Mouse (Mus musculus) CH12.LX (cell line): ENCODE data around the gene Ccdc151. TPM values are rescaled to one million over a fixed set of nuclear protein-coding genes. Genes with fewer than 3 reads are reported as not detected.

ENCODE experiments used
- DNase-seq: peaks from one replicate; pipeline ENCODE4 v3.0.0-alpha.2; 2013; ENCODE audit errors: extremely low read depth
- H3K27ac ChIP-seq: 2 replicates; pipeline ENCODE4 v1.5.1; 2012; ENCODE audit warnings: low read depth, mild to moderate bottlenecking, control low read depth, moderate library complexity; ENCODE audit not compliant: insufficient read depth
- H3K27me3 ChIP-seq: replicated peaks from 2 replicates; pipeline ENCODE3; 2012; ENCODE audit warnings: inconsistent platforms
- H3K36me3 ChIP-seq, 2 experiments: replicated peaks in 1 of 2; 2 replicates each; pipeline versions ENCODE3 to v1.6.1; 2012; ENCODE audit warnings: inconsistent platforms in 1 of 2, low read length in 1 of 2, mild to moderate bottlenecking in 1 of 2, mixed read lengths in 1 of 2, moderate library complexity in 1 of 2; ENCODE audit not compliant: control insufficient read depth in 1 of 2, insufficient read depth in 1 of 2
- H3K4me1 ChIP-seq, 2 experiments: 2 replicates each; pipeline ENCODE4 v1.6.1; 2012; ENCODE audit warnings: inconsistent platforms in 1 of 2, moderate library complexity in 1 of 2; ENCODE audit not compliant: insufficient read depth in 2 of 2, control insufficient read depth in 1 of 2
- H3K4me2 ChIP-seq: 2 replicates; pipeline ENCODE4 v1.6.1; 2012; ENCODE audit warnings: low read depth, mild to moderate bottlenecking, control low read depth; ENCODE audit not compliant: poor library complexity, insufficient read depth, severe bottlenecking
- H3K4me3 ChIP-seq, 3 experiments: fragments of 150-350 bp in 1 of 3; sonication (generic) in 1 of 3; replicated peaks in 1 of 3; 2 replicates each; pipeline versions ENCODE3 to v1.5.1; 2011 to 2012; ENCODE audit warnings: low read depth in 2 of 3, low read length in 2 of 3, mild to moderate bottlenecking in 2 of 3, moderate library complexity in 2 of 3, control low read depth in 1 of 3, improper control_type of control experiment in 1 of 3, inconsistent platforms in 1 of 3, mixed read lengths in 1 of 3; ENCODE audit not compliant: poor library complexity in 1 of 3
- H3K79me2 ChIP-seq: replicated peaks from 2 replicates; pipeline ENCODE4 v1.6.1; 2012; ENCODE audit warnings: mild to moderate bottlenecking, moderate library complexity; ENCODE audit not compliant: control insufficient read depth, poor library complexity, insufficient read depth, severe bottlenecking; ENCODE audit errors: extremely low read depth
- H3K9ac ChIP-seq: 2 replicates; pipeline ENCODE4 v1.6.1; 2012; ENCODE audit warnings: low read depth, mild to moderate bottlenecking, control low read depth, moderate library complexity; ENCODE audit not compliant: insufficient read depth
- H3K9me3 ChIP-seq: replicated peaks from 2 replicates; pipeline ENCODE3; 2012; ENCODE audit warnings: low read length, inconsistent platforms, mixed read lengths
- CHD2 ChIP-seq: IDR thresholded peaks from 2 replicates; pipeline ENCODE4 v1.6.1; 2011; ENCODE audit warnings: low read length, improper control_type of control experiment
- CTCF ChIP-seq, 2 experiments: IDR thresholded peaks in 1 of 2; conservative IDR thresholded peaks in 1 of 2; 2 replicates each; pipeline ENCODE4 v1.5.1; 2011 to 2012; ENCODE audit warnings: low read depth in 2 of 2, low read length in 2 of 2, improper control_type of control experiment in 1 of 2, inconsistent platforms in 1 of 2, mild to moderate bottlenecking in 1 of 2, moderate library complexity in 1 of 2
- ELF1 ChIP-seq: IDR thresholded peaks from 2 replicates; pipeline ENCODE4 v1.6.1; 2014; ENCODE audit warnings: low read depth, mild to moderate bottlenecking, inconsistent platforms, low read length, improper control_type of control experiment
- EP300 ChIP-seq: IDR thresholded peaks from 2 replicates; pipeline ENCODE4 v1.6.1; 2011; ENCODE audit warnings: low read length, improper control_type of control experiment
- ETS1 ChIP-seq: conservative IDR thresholded peaks from 2 replicates; pipeline ENCODE4 v1.6.1; 2012; ENCODE audit warnings: low read depth, mild to moderate bottlenecking, inconsistent platforms, low read length, improper control_type of control experiment, moderate library complexity
- HCFC1 ChIP-seq: IDR thresholded peaks from 2 replicates; pipeline ENCODE4 v1.6.1; 2012; ENCODE audit warnings: low read depth, mild to moderate bottlenecking, inconsistent platforms, low read length, improper control_type of control experiment
- JUN ChIP-seq: IDR thresholded peaks from 2 replicates; pipeline ENCODE4 v1.6.1; 2011; ENCODE audit warnings: low read depth, mild to moderate bottlenecking, low read length, improper control_type of control experiment, moderate library complexity; ENCODE audit not compliant: insufficient read depth
- JUND ChIP-seq: conservative IDR thresholded peaks from 2 replicates; pipeline ENCODE4 v1.6.1; 2011; ENCODE audit warnings: low read depth, low read length, improper control_type of control experiment
- KAT2A ChIP-seq: IDR thresholded peaks from 2 replicates; pipeline ENCODE4 v1.6.1; 2012; ENCODE audit warnings: low read length, improper control_type of control experiment, inconsistent platforms; ENCODE audit not compliant: insufficient replicate concordance
- MAX ChIP-seq: IDR thresholded peaks from 2 replicates; pipeline ENCODE4 v1.6.1; 2011; ENCODE audit warnings: low read length, improper control_type of control experiment
- MAZ ChIP-seq: IDR thresholded peaks from 2 replicates; pipeline ENCODE4 v1.6.1; 2012; ENCODE audit warnings: low read depth, mild to moderate bottlenecking, inconsistent platforms, low read length, improper control_type of control experiment, moderate library complexity
- MEF2A ChIP-seq: IDR thresholded peaks from 2 replicates; pipeline ENCODE4 v1.6.1; 2014; ENCODE audit warnings: low read depth, mild to moderate bottlenecking, inconsistent platforms, low read length, improper control_type of control experiment, borderline replicate concordance
- MYC ChIP-seq: IDR thresholded peaks from 2 replicates; pipeline ENCODE4 v1.6.1; 2011; ENCODE audit warnings: low read depth, mild to moderate bottlenecking, improper control_type of control experiment, low read length
- NRF1 ChIP-seq: IDR thresholded peaks from 2 replicates; pipeline ENCODE4 v1.6.1; 2014; ENCODE audit warnings: low read depth, mild to moderate bottlenecking, inconsistent platforms, low read length, improper control_type of control experiment, moderate library complexity
- POLR2A ChIP-seq: IDR thresholded peaks from 2 replicates; pipeline ENCODE4 v1.6.1; 2011; ENCODE audit warnings: low read depth, mild to moderate bottlenecking, improper control_type of control experiment, low read length
- POLR2AphosphoS2 ChIP-seq: IDR thresholded peaks from 2 replicates; pipeline ENCODE4 v1.6.1; 2011; ENCODE audit warnings: low read depth, low read length, improper control_type of control experiment
- RAD21 ChIP-seq: IDR thresholded peaks from 2 replicates; pipeline ENCODE4 v1.6.1; 2011; ENCODE audit warnings: low read depth, mild to moderate bottlenecking, low read length, improper control_type of control experiment, moderate library complexity
- RCOR1 ChIP-seq: conservative IDR thresholded peaks from 2 replicates; pipeline ENCODE4 v1.6.1; 2012; ENCODE audit warnings: low read depth, mild to moderate bottlenecking, inconsistent platforms, low read length, improper control_type of control experiment
- SIN3A ChIP-seq: IDR thresholded peaks from 2 replicates; pipeline ENCODE4 v1.6.1; 2012; ENCODE audit warnings: low read length, improper control_type of control experiment, inconsistent platforms
- TCF12 ChIP-seq: IDR thresholded peaks from 2 replicates; pipeline ENCODE4 v1.6.1; 2014; ENCODE audit warnings: low read depth, mild to moderate bottlenecking, inconsistent platforms, low read length, improper control_type of control experiment
- UBTF ChIP-seq: IDR thresholded peaks from 2 replicates; pipeline ENCODE4 v1.6.1; 2012; ENCODE audit warnings: low read depth, mild to moderate bottlenecking, inconsistent platforms, low read length, improper control_type of control experiment, moderate library complexity
- USF1 ChIP-seq: IDR thresholded peaks from 2 replicates; pipeline ENCODE4 v1.6.1; 2014; ENCODE audit warnings: low read depth, mild to moderate bottlenecking, inconsistent platforms, low read length, improper control_type of control experiment
- ZMIZ1 ChIP-seq: IDR thresholded peaks from 2 replicates; pipeline ENCODE4 v1.6.1; 2012; ENCODE audit warnings: low read depth, mild to moderate bottlenecking, inconsistent platforms, low read length, improper control_type of control experiment
- dilution Hi-C: fragments of 300-500 bp; cut with MboI; formaldehyde crosslinking; loops from 2 replicates; pipeline ENCODE4 v1.14.3; 2020; ENCODE audit warnings: low sequenced_read_pairs; ENCODE audit not compliant: extremely low pct_unique_long_range_greater_than_20kb, extremely low pct_ligation_motif_present
- in situ Hi-C: fragments of 300-500 bp; cut with MboI; formaldehyde crosslinking; loops from 3 replicates; pipeline ENCODE4 v1.14.3; 2019; ENCODE audit warnings: low sequenced_read_pairs, low pct_ligation_motif_present, low pct_unique_long_range_greater_than_20kb, mixed read lengths
- polyA plus RNA-seq: library from polyadenylated mRNA; unstranded; fragments of >175 nt; gene quantifications from 2 replicates; pipeline ENCODE4 v1.2.1, GENCODE M21; 2012; ENCODE audit warnings: low read depth; ENCODE audit not compliant: insufficient read length
- total RNA-seq, 2 experiments: library from RNA; depleted of rRNA; stranded (reverse); fragments of 300-350 nt in 1 of 2; fragments of >200 nt in 1 of 2; gene quantifications; 2 replicates each; pipeline ENCODE4 v1.2.3; 2012 to 2014

Gene Ccdc151
- total and polyA plus RNA-seq, 3 experiments = 0.13 to 0.25 (median 0.16) TPM

DNA sequence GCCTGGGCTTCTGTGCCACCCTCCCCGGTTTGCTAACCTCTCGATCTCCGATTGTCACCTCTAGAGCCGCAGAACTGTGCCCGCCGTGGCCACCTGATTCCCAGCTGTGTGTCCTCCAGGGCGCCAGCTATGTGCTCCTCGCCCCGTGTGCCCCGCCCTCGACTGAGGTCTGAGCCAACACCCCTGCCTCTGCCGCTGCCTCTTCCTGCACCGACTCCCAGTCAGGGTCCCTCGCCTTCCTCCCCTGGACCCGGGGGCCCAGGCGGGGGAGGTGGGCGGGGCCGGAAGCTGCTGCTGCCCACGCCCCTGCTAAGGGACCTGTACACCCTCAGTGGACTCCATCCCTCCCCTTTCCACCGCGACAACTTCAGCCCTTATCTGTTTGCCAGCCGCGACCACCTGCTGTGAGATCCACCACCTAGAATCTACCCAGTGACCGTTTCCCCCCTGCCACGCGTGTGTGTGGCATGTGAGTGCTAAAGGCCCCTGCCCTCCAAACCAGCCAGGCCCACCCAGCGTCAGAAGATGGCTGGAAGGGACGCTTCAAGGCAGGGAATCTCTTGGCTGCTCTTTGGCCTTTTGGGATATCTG lies 54.8 kb downstream of the Ccdc151 start:
- peaks cover 0 to 5% of the 10 kb centered on the region in 2 experiments; a peak in 1 of 4 replicates for H3K4me1 ChIP-seq
- DNase-seq = no peak
- H3K9me3 ChIP-seq = peaks cover 10% of the 10 kb centered on the region
- H3K4me2 ChIP-seq = no peak overlapping the region
- no peaks in the 10 kb centered on the region for H3K36me3 ChIP-seq
- dilution Hi-C loops = no loop called here
- H3K27ac ChIP-seq = no peak overlapping the region
- no peak overlapping the region for H3K4me3 ChIP-seq
- in situ Hi-C loops = no loop called here
- H3K9ac ChIP-seq = no peak overlapping the region
- H3K27me3 ChIP-seq = peaks cover 37% of the 10 kb centered on the region
- no peak for TF ChIP-seq MEF2A
- TF ChIP-seq JUND = no peak
- TF ChIP-seq POLR2AphosphoS2 = no peak
- no peaks in the 10 kb centered on the region for H3K79me2 ChIP-seq

DNA sequence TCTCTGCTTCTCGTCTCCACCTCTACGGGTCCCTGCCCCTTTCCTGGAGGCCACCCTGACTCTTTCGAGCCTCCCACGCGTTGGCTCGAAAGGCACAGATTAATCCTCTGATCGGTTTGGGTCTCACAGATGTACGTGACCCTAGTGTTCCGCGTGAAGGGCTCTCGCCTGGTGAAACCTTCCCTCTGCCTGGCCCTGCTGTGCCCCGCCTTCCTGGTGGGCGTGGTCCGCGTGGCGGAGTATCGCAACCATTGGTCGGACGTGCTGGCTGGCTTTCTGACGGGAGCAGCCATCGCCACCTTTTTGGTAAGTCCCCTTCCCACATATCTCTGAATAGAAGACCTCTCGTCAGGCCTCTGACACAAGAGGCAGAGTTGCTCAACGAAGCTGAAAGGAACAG lies 58.2 kb downstream of the Ccdc151 start:
- H3K9ac ChIP-seq = no peak overlapping the region
- no peaks in the 10 kb centered on the region for H3K36me3 ChIP-seq
- no peaks in the 10 kb centered on the region for H3K79me2 ChIP-seq
- TF ChIP-seq HCFC1 (no peak), CHD2 (no peak), POLR2A (no peak), ZMIZ1 (no peak), JUN (no peak), CTCF (conservative IDR thresholded peaks at IDR 0.05 in 1 of 2, IDR thresholded peaks at IDR 0.05 in 1 of 2; ENCODE audit: low read depth in 2 of 2, low read length in 2 of 2) (no peak), MAX (no peak), ETS1 (no peak), EP300 (no peak), UBTF (no peak), KAT2A (no peak), RAD21 (no peak), USF1 (no peak), SIN3A (no peak), ELF1 (no peak), RCOR1 (no peak), MAZ (no peak), MYC (no peak), NRF1 (no peak), TCF12 (no peak)
- H3K27ac ChIP-seq = no peak overlapping the region
- peaks cover 7% of the 10 kb centered on the region for H3K9me3 ChIP-seq
- no peak for DNase-seq
- no peak overlapping the region for H3K4me3 ChIP-seq
- no peak overlapping the region for H3K4me2 ChIP-seq
- in situ Hi-C loops = no loop called here
- dilution Hi-C loops = no loop called here
- H3K27me3 ChIP-seq = peaks cover 56% of the 10 kb centered on the region
- peaks cover 0 to 5% of the 10 kb centered on the region in 2 experiments; a peak in 1 of 4 replicates for H3K4me1 ChIP-seq
